Mouse (Mus musculus): ENCODE data around the gene Gm10666.
"Not testable (repeated sequence)": the region's sequence is repeated elsewhere in the genome, so short reads cannot be mapped to it uniquely, and the experiment has no call there.

The Gm10666 gene

GRCm38 (mm10) chr7:22134641-22135040 lies at the start of gene Gm10666:
Gm10666 (minus strand) TSS chr7:22134741.
- DNase-seq (ENCODE audit: low spot score): not testable (repeated sequence)

- not testable (repeated sequence) for DNase-seq (ENCODE audit: low spot score)
Observed at GRCm38 (mm10) chr7:22163935-22164334, 29.4 kb upstream of the Gm10666 start, which contains the start of gene Vmn1r142. Vmn1r142 (minus strand) TSS chr7:22164035.

GRCm38 (mm10) chr7:22118145-22118544 lies 16.4 kb downstream of the Gm10666 start, which contains the start of gene Gm16451:
Gm16451 (minus strand) TSS chr7:22118245.
- not testable (repeated sequence) for DNase-seq (ENCODE audit: low spot score)

Data from urinary bladder, postnatal 14 days (tissue).